Mouse (Mus musculus) kidney, postnatal 0 days (tissue): ENCODE measurements at regions not wholly inside any gene's neighbourhood (a gene's known extent, or its start where the extent isn't known, plus 50 kb on each side); places are given as distances from the start of the nearest gene placed in this dataset.

Experiments
- ATAC-seq: fragments of 200-750 bp; cut with Nextera tagmentation; replicated peaks from 2 replicates; pipeline ENCODE4 v1.8.0; 2017; ENCODE audit warnings: low read depth, moderate number of reproducible peaks, moderate TSS enrichment, moderate library complexity; ENCODE audit not compliant: low FRiP score
- DNase-seq: peaks from one replicate; pipeline ENCODE4 v3.0.0-alpha.2; 2016; ENCODE audit warnings: low spot score
- H3K27ac ChIP-seq: fragments of 300-500 bp; sonication (generic); 2 replicates; pipeline ENCODE4 v1.5.1; 2014; ENCODE audit warnings: mild to moderate bottlenecking
- H3K27me3 ChIP-seq: fragments of 300-500 bp; sonication (generic); 2 replicates; pipeline ENCODE4 v1.6.1; 2014; ENCODE audit warnings: low read length, mixed read lengths; ENCODE audit not compliant: insufficient read depth
- H3K36me3 ChIP-seq: fragments of 300-500 bp; sonication (generic); 2 replicates; pipeline ENCODE4 v1.6.1; 2014; ENCODE audit warnings: low read length, mixed read lengths; ENCODE audit not compliant: insufficient read depth
- H3K4me1 ChIP-seq: fragments of 300-500 bp; sonication (generic); replicated peaks from 2 replicates; pipeline ENCODE4 v1.6.1; 2014; ENCODE audit warnings: antibody characterized with exemption, low read length, mixed read lengths; ENCODE audit not compliant: insufficient read depth
- H3K4me2 ChIP-seq: fragments of 300-500 bp; sonication (generic); 2 replicates; pipeline ENCODE4 v1.6.1; 2014; ENCODE audit warnings: mild to moderate bottlenecking, low read length, moderate library complexity, mixed read lengths
- H3K4me3 ChIP-seq: fragments of 300-500 bp; sonication (generic); replicated peaks from 2 replicates; pipeline ENCODE4 v1.5.1; 2014; ENCODE audit warnings: low read depth, low read length
- H3K9ac ChIP-seq: fragments of 300-500 bp; sonication (generic); 2 replicates; pipeline ENCODE4 v1.6.1; 2014; ENCODE audit warnings: low read depth, low read length
- H3K9me3 ChIP-seq: fragments of 300-500 bp; sonication (generic); replicated peaks from 2 replicates; pipeline ENCODE4 v1.6.1; 2016; ENCODE audit warnings: low read length, inconsistent platforms, mixed read lengths
- CTCF ChIP-seq: IDR thresholded peaks from 2 replicates; pipeline ENCODE4 v1.5.1; 2016; ENCODE audit warnings: antibody characterized with exemption, low read depth, mild to moderate bottlenecking, moderate library complexity
- WGBS: fragments of 180-500 bp; shearing (Covaris S2); extraction: QIAGEN DNeasy Blood & Tissue Kit; methylation state at CpG from one replicate; pipeline ENCODE4 v1.1.7; 2014; 5-methylcytosine and 5-hydroxymethylcytosine counted together

- no peak for TF ChIP-seq CTCF
- Histone ChIP-seq H3K9me3 (no peaks in the 10 kb centered on the region), H3K4me2 (no peak overlapping the region), H3K27me3 (no peaks in the 10 kb centered on the region), H3K4me1 (0 out of 2 replicates have a peak, but pooled peaks cover 3% of the 10 kb centered on the region), H3K9ac (no peak overlapping the region), H3K27ac (no peak overlapping the region), H3K4me3 (no peak overlapping the region), H3K36me3 (no peaks in the 10 kb centered on the region)
- WGBS, result 91% methylated on average over 1 of the region's 1 CpGs
- DNase-seq (no peak), ATAC-seq (no peak)
Measured at GRCm38 (mm10) chr1:64220486-64220885, 98.4 kb upstream of the Klf7 start.

GRCm38 (mm10) chr1:64220040-64220439 is 98.0 kb upstream of the Klf7 start:
- Histone ChIP-seq H3K4me2 (no peak overlapping the region), H3K9me3 (no peaks in the 10 kb centered on the region), H3K27ac (no peak overlapping the region), H3K36me3 (no peaks in the 10 kb centered on the region), H3K9ac (no peak overlapping the region), H3K27me3 (no peaks in the 10 kb centered on the region), H3K4me1 (0 out of 2 replicates have a peak, but pooled peaks cover 3% of the 10 kb centered on the region), H3K4me3 (no peak overlapping the region)
- WGBS, result 91% methylated on average over 5 of the region's 5 CpGs
- ATAC-seq, result no peak
- DNase-seq, result no peak
- no peak for TF ChIP-seq CTCF

- WGBS, result 53% methylated on average over 4 of the region's 4 CpGs
- no peak for ATAC-seq
- H3K4me1 ChIP-seq, result no peaks in the 10 kb centered on the region
- no peak for TF ChIP-seq CTCF
- H3K4me3 ChIP-seq, result no peak overlapping the region
- no peak overlapping the region for H3K27ac ChIP-seq
- H3K9ac ChIP-seq, result no peak overlapping the region
- no peak for DNase-seq
- H3K36me3 ChIP-seq, result no peaks in the 10 kb centered on the region
- no peaks in the 10 kb centered on the region for H3K9me3 ChIP-seq
- H3K27me3 ChIP-seq, result no peaks in the 10 kb centered on the region
- no peak overlapping the region for H3K4me2 ChIP-seq
Measured at GRCm38 (mm10) chr1:64215646-64216045, 93.6 kb upstream of the Klf7 start.

GRCm38 (mm10) chr1:64209131-64209530 is 87.0 kb upstream of the Klf7 start:
- no peak for TF ChIP-seq CTCF
- Histone ChIP-seq H3K4me1 (no peaks in the 10 kb centered on the region), H3K27ac (no peak overlapping the region), H3K9me3 (no peaks in the 10 kb centered on the region), H3K4me3 (no peak overlapping the region), H3K27me3 (no peaks in the 10 kb centered on the region), H3K9ac (no peak overlapping the region), H3K4me2 (no peak overlapping the region), H3K36me3 (no peaks in the 10 kb centered on the region)
- ATAC-seq (no peak), DNase-seq (no peak)
- 79% methylated on average over 1 of the region's 1 CpGs for WGBS

GRCm38 (mm10) chr1:64200387-64201023 is 78.4 kb upstream of the Klf7 start:
- no peaks in the 10 kb centered on the region for H3K36me3 ChIP-seq
- WGBS, result 39% methylated on average over 5 of the region's 5 CpGs
- H3K27me3 ChIP-seq, result no peaks in the 10 kb centered on the region
- no peak overlapping the region for H3K9ac ChIP-seq
- DNase-seq, result no peak
- no peak for TF ChIP-seq CTCF
- no peaks in the 10 kb centered on the region for H3K9me3 ChIP-seq
- ATAC-seq, result no peak
- H3K4me3 ChIP-seq, result no peak overlapping the region
- H3K27ac ChIP-seq, result no peak overlapping the region
- H3K4me1 ChIP-seq, result no peaks in the 10 kb centered on the region
- H3K4me2 ChIP-seq, result no peak overlapping the region

- Histone ChIP-seq H3K4me3 (no peak overlapping the region), H3K27ac (no peak overlapping the region), H3K36me3 (no peaks in the 10 kb centered on the region), H3K9me3 (no peaks in the 10 kb centered on the region), H3K27me3 (no peaks in the 10 kb centered on the region), H3K9ac (no peak overlapping the region), H3K4me1 (no peaks in the 10 kb centered on the region), H3K4me2 (no peak overlapping the region)
- 74% methylated on average over 5 of the region's 5 CpGs for WGBS
- DNase-seq, result no peak
- TF ChIP-seq CTCF, result no peak
- no peak for ATAC-seq
Measured at GRCm38 (mm10) chr1:64198781-64199180, 76.7 kb upstream of the Klf7 start.

- DNase-seq, result no peak
- H3K27me3 ChIP-seq, result no peaks in the 10 kb centered on the region
- no peaks in the 10 kb centered on the region for H3K4me1 ChIP-seq
- H3K36me3 ChIP-seq, result no peaks in the 10 kb centered on the region
- no peak overlapping the region for H3K4me2 ChIP-seq
- ATAC-seq, result no peak
- no peak overlapping the region for H3K4me3 ChIP-seq
- TF ChIP-seq CTCF, result no peak
- 84% methylated on average over 2 of the region's 2 CpGs for WGBS
- H3K9ac ChIP-seq, result no peak overlapping the region
- no peak overlapping the region for H3K27ac ChIP-seq
- H3K9me3 ChIP-seq, result no peaks in the 10 kb centered on the region
Measured at GRCm38 (mm10) chr1:64198322-64198721, 76.2 kb upstream of the Klf7 start.
